Mouse (Mus musculus) T-helper 2 cell (primary cell): ENCODE data around the gene Ascl5.

Experiments used
- in situ Hi-C: fragments of 300-600 bp; cut with MboI, MseI; formaldehyde crosslinking; loops from one replicate; pipeline ENCODE4 v1.15.1; 2025; ENCODE audit warnings: high pct_unique_total_duplicates

The Ascl5 gene

GRCm38 (mm10) chr1:136050312-136051012, at the start of gene Ascl5:
Gene Ascl5 (plus strand): TSS chr1:136050804.
- in situ Hi-C loops = no loop called here

GRCm38 (mm10) chr1:136001438-136001837, 49.2 kb upstream of the Ascl5 start:
- in situ Hi-C loops = loop anchor here (10.0 kb wide), 1 partner anchor 267 kb away; no protein-coding TSS in a partner anchor

GRCm38 (mm10) chr1:136006292-136006748, 44.3 kb upstream of the Ascl5 start, which contains the start of gene Igfn1:
Gene Igfn1 (minus strand): TSS chr1:136006342.
- in situ Hi-C loops = loop anchor here (10.0 kb wide), 1 partner anchor 272 kb away; no protein-coding TSS in a partner anchor

GRCm38 (mm10) chr1:136007211-136008158, 43.1 kb upstream of the Ascl5 start, which contains the start of gene Tmem9:
Gene Tmem9 (plus strand): TSS chr1:136008150.
- in situ Hi-C loops = loop anchor here (10.0 kb wide), 1 partner anchor 273 kb away; no protein-coding TSS in a partner anchor

- in situ Hi-C loops = loop anchor here (10.0 kb wide), 1 partner anchor 273 kb away; no protein-coding TSS in a partner anchor
Measured at GRCm38 (mm10) chr1:136008159-136008533, 42.5 kb upstream of the Ascl5 start.

- in situ Hi-C loops = no loop called here
Measured at GRCm38 (mm10) chr1:136010247-136010646, 40.4 kb upstream of the Ascl5 start.

- in situ Hi-C loops = no loop called here
Measured at GRCm38 (mm10) chr1:136013513-136013912, 37.1 kb upstream of the Ascl5 start.

- in situ Hi-C loops = no loop called here
Measured at GRCm38 (mm10) chr1:136014796-136015502, 35.7 kb upstream of the Ascl5 start.

GRCm38 (mm10) chr1:136017307-136017706, 33.3 kb upstream of the Ascl5 start:
- in situ Hi-C loops = no loop called here

GRCm38 (mm10) chr1:136017907-136018313, 32.7 kb upstream of the Ascl5 start:
- in situ Hi-C loops = no loop called here

- in situ Hi-C loops = no loop called here
Measured at GRCm38 (mm10) chr1:136018390-136019189, 32.0 kb upstream of the Ascl5 start.

- in situ Hi-C loops = no loop called here
Measured at GRCm38 (mm10) chr1:136030201-136030600, 20.4 kb upstream of the Ascl5 start.

- in situ Hi-C loops = no loop called here
Measured at GRCm38 (mm10) chr1:136031697-136032096, 18.9 kb upstream of the Ascl5 start.

- in situ Hi-C loops = no loop called here
Measured at GRCm38 (mm10) chr1:136032961-136033360, 17.6 kb upstream of the Ascl5 start.

GRCm38 (mm10) chr1:136038746-136039538, 11.7 kb upstream of the Ascl5 start:
- in situ Hi-C loops = no loop called here

GRCm38 (mm10) chr1:136040452-136040851, 10.2 kb upstream of the Ascl5 start:
- in situ Hi-C loops = loop anchor here (10.0 kb wide), 1 partner anchor 64 kb away; no protein-coding TSS in a partner anchor

GRCm38 (mm10) chr1:136040874-136041273, 9.7 kb upstream of the Ascl5 start:
- in situ Hi-C loops = loop anchor here (10.0 kb wide), 1 partner anchor 64 kb away; no protein-coding TSS in a partner anchor

- in situ Hi-C loops = loop anchor here (5.0 to 10.0 kb wide), 2 partner anchors 59 to 422 kb away; partner anchors contain the start of gene Kif14
Measured at GRCm38 (mm10) chr1:136045774-136046173, 4.8 kb upstream of the Ascl5 start.

GRCm38 (mm10) chr1:136047432-136047831, 3.2 kb upstream of the Ascl5 start:
- in situ Hi-C loops = loop anchor here (5.0 to 10.0 kb wide), 2 partner anchors 57 to 420 kb away; partner anchors contain the start of gene Kif14
